Mouse (Mus musculus) heart, embryonic 14.5 days (tissue): ENCODE measurements around the gene Fgfr3. TPM values are rescaled to one million over a fixed set of nuclear protein-coding genes. Genes with fewer than 3 reads are reported as not detected.
A peak's percentile ranks its signal among the peaks of the same experiment; 100 is the strongest.

ENCODE experiments used
- ATAC-seq: fragments of 200-750 bp; cut with Nextera tagmentation; 2 replicates; pipeline ENCODE4 v1.8.0; 2017; ENCODE audit warnings: low read depth, moderate TSS enrichment; ENCODE audit not compliant: insufficient number of reproducible peaks, insufficient read depth, low FRiP score
- H3K27ac ChIP-seq, 2 experiments: fragments of 200-500 bp in 1 of 2; fragments of 300-500 bp in 1 of 2; sonication (generic) in 1 of 2; replicated peaks in 1 of 2; 2 replicates each; pipeline ENCODE4 v1.5.1; 2012 to 2014; ENCODE audit warnings: low read depth in 2 of 2, low read length in 2 of 2, control low read depth in 1 of 2, mild to moderate bottlenecking in 1 of 2, mixed read lengths in 1 of 2; ENCODE audit not compliant: control insufficient read depth in 1 of 2, insufficient read depth in 1 of 2
- H3K27me3 ChIP-seq: fragments of 300-500 bp; sonication (generic); 2 replicates; pipeline ENCODE4 v1.6.1; 2014; ENCODE audit warnings: mild to moderate bottlenecking, low read length, control low read depth; ENCODE audit not compliant: control insufficient read depth, insufficient read depth
- H3K36me3 ChIP-seq: fragments of 300-500 bp; sonication (generic); 2 replicates; pipeline ENCODE4 v1.6.1; 2014; ENCODE audit warnings: mild to moderate bottlenecking, control low read depth, low read length, mixed read lengths; ENCODE audit not compliant: control insufficient read depth, insufficient read depth
- H3K4me1 ChIP-seq, 2 experiments: fragments of 200-500 bp in 1 of 2; fragments of 300-500 bp in 1 of 2; sonication (generic) in 1 of 2; 2 replicates each; pipeline ENCODE4 v1.6.1; 2012 to 2014; ENCODE audit warnings: low read length in 2 of 2, control low read depth in 1 of 2, mixed read lengths in 1 of 2; ENCODE audit not compliant: control insufficient read depth in 2 of 2, insufficient read depth in 2 of 2
- H3K4me2 ChIP-seq: fragments of 300-500 bp; sonication (generic); 2 replicates; pipeline ENCODE4 v1.6.1; 2014; ENCODE audit warnings: mild to moderate bottlenecking, low read length
- H3K4me3 ChIP-seq, 2 experiments: fragments of 200-500 bp in 1 of 2; fragments of 300-500 bp in 1 of 2; sonication (generic) in 1 of 2; 2 replicates each; pipeline ENCODE4 v1.5.1; 2012 to 2014; ENCODE audit warnings: low read length in 2 of 2, mild to moderate bottlenecking in 2 of 2, control low read depth in 1 of 2, low read depth in 1 of 2, moderate library complexity in 1 of 2; ENCODE audit not compliant: control insufficient read depth in 1 of 2, insufficient read depth in 1 of 2
- H3K9ac ChIP-seq: fragments of 300-500 bp; sonication (generic); 2 replicates; pipeline ENCODE4 v1.6.1; 2014; ENCODE audit warnings: mild to moderate bottlenecking, low read length
- H3K9me3 ChIP-seq: fragments of 300-500 bp; sonication (generic); 2 replicates; pipeline ENCODE4 v1.6.1; 2016; ENCODE audit warnings: low read length, control low read depth; ENCODE audit not compliant: control insufficient read depth
- WGBS: fragments of 180-500 bp; shearing (Covaris S2); extraction: QIAGEN DNeasy Blood & Tissue Kit; methylation state at CpG from one replicate; pipeline ENCODE4 v1.1.7; 2014; 5-methylcytosine and 5-hydroxymethylcytosine counted together
- polyA plus RNA-seq: library from polyadenylated mRNA; unstranded; fragments of >200 nt; fragmentation: Nextera tagmentation; extraction: Ambion mirVana; gene quantifications from 2 replicates; pipeline ENCODE4 v1.2.1, GENCODE M21; 2014

The Fgfr3 gene
- polyA plus RNA-seq, 1 experiment from 2014 or later: 3.1 TPM

GRCm38 (mm10) chr5:33683897-33684652, 37.4 kb upstream of the Fgfr3 start:
- Histone ChIP-seq H3K4me2 (no peak overlapping the region), H3K4me1 (peaks cover 8 to 14% of the 10 kb centered on the region in 2 experiments), H3K27ac (no peak overlapping the region), H3K36me3 (no peaks in the 10 kb centered on the region), H3K27me3 (no peaks in the 10 kb centered on the region), H3K9ac (no peak overlapping the region), H3K4me3 (no peak overlapping the region), H3K9me3 (no peaks in the 10 kb centered on the region)
- no peak for ATAC-seq
- 44% methylated on average over 7 of the region's 7 CpGs for WGBS

DNA sequence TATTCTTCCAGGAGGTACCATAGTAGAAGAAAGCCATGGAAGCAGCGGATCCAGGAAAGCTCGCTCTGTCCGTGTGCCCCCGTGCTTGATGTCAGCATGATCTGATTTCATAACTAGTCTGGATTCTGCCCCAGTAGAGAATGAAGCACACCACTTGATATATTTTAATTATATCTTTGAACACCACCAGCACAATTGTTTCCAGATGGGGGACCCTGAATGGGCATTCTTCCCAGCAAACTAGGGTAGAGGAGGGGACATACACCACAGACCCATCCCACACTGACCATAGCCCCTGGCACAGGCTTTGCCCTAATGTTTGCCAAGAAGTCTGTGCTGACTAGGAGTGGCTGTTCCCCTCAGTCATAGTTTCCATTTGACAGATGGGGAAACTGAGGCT, 36.5 kb upstream of the Fgfr3 start:
- Histone ChIP-seq H3K9me3 (no peaks in the 10 kb centered on the region), H3K4me3 (no peak overlapping the region), H3K4me2 (no peak overlapping the region), H3K9ac (no peak overlapping the region), H3K36me3 (no peaks in the 10 kb centered on the region), H3K27ac (no peak overlapping the region), H3K27me3 (no peaks in the 10 kb centered on the region), H3K4me1 (peaks cover 15 to 21% of the 10 kb centered on the region in 2 experiments)
- WGBS: 95% methylated on average over 4 of the region's 4 CpGs
- ATAC-seq: no peak

GRCm38 (mm10) chr5:33687142-33687541, 34.3 kb upstream of the Fgfr3 start:
- WGBS: 93% methylated on average over 4 of the region's 4 CpGs
- no peak overlapping the region for H3K27ac ChIP-seq
- no peaks in the 10 kb centered on the region for H3K9me3 ChIP-seq
- no peaks in the 10 kb centered on the region for H3K27me3 ChIP-seq
- no peak overlapping the region for H3K4me2 ChIP-seq
- H3K4me3 ChIP-seq: no peak overlapping the region
- ATAC-seq: no peak
- peaks cover 20 to 23% of the 10 kb centered on the region in 2 experiments for H3K4me1 ChIP-seq
- H3K36me3 ChIP-seq: no peaks in the 10 kb centered on the region
- H3K9ac ChIP-seq: no peak overlapping the region

DNA sequence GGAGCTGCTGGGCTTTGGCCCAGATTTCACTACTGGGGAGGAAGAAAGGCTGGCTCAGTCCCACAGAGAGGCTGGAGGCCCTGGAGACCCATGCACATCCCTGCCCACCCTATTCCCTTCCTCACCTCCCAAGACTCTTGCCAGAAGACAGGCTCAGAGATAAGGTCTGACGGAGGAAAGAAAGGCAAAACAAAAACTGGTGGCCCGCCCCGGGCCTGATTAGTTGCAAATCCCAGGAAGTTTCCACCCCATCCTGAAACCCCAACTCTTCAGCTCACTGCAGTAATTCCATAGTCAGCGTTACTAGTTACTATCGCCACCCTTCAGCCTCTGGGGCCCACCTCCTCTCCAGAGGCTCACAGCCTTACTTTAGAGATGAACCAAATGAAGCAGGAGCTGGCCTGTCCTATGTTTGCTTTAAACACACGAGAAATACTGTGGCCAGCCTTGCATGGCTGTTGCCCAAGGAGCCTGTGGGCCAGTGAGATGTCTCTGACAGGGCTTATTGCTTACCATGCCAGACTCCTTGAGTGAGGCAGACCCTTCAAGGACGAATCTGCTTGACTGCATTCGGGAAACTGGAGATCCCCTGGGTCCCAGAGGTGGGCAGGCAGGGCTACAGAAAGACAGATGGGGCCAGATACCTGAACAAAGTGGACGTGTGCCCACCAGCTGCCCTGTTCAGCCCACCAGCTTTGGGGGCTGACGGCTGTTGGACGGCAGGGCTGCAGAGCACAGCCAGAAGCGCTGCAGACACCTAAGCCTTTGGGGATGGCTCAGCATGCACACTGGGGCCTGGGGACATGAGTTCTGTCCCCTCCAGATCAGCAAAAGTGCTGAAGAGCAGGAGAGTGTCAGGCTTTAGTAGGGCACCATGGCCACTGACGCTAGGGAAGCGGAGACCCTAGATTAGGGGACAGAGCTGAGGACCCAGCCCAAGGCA, 32.9 kb upstream of the Fgfr3 start:
- Histone ChIP-seq H3K4me3 (no peak overlapping the region), H3K27ac (peak overlapping the region; percentile 24; a peak in 3 of 4 replicates), H3K4me2 (no peak overlapping the region), H3K36me3 (no peaks in the 10 kb centered on the region), H3K27me3 (no peaks in the 10 kb centered on the region), H3K9ac (no peak overlapping the region), H3K4me1 (peaks cover 27 to 33% of the 10 kb centered on the region in 2 experiments), H3K9me3 (no peaks in the 10 kb centered on the region)
- ATAC-seq: no peak
- 61% methylated on average over 14 of the region's 14 CpGs for WGBS

DNA sequence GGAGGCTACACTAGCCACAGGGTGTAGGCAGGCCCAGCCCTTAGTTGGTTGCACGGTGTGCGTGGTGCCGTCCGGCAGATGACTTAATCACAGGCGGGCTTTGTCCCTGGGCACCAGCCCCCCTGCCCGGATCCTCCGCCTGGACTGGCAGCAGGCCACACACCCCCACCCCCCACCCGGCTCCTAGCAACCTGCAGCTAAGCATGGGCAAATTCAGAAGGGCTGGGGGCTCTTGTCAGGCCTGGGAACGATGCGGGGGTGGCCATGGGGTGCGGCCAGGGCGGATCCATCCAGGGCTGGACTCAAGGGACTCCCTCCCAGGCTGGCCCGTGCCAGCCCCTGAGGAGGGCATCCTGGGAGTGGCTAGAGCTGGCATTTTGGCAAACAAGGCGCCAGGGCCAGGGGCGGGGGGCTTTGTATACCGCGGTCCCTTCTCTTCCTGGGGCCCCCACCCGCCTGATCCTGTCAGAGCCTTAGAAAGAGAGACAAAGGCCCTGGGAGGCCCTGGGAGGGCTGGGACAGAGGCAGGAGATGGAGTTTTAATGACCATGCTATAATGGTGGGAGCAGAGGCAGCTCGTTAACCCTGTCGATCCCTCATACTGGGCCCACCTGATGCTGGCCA, 32.1 kb upstream of the Fgfr3 start:
- H3K27ac ChIP-seq: peak overlapping the region in 1 of 2 experiments; percentile 24; a peak in 1 of 4 replicates
- peak; percentile 31; the same call in 1 of the 2 replicates for ATAC-seq

GRCm38 (mm10) chr5:33689852-33690645, 31.4 kb upstream of the Fgfr3 start:
- H3K36me3 ChIP-seq: no peaks in the 10 kb centered on the region
- no peaks in the 10 kb centered on the region for H3K9me3 ChIP-seq
- no peak overlapping the region for H3K27ac ChIP-seq
- H3K4me3 ChIP-seq: no peak overlapping the region
- 73% methylated on average over 11 of the region's 11 CpGs for WGBS
- H3K4me2 ChIP-seq: no peak overlapping the region
- peak; percentile 19; the same call in 1 of the 2 replicates for ATAC-seq
- peaks cover 4% of the 10 kb centered on the region; the same call in 1 of the 2 replicates for H3K27me3 ChIP-seq
- peaks cover 30 to 33% of the 10 kb centered on the region in 2 experiments for H3K4me1 ChIP-seq
- H3K9ac ChIP-seq: no peak overlapping the region

More for the DNA sequence above, 32.1 kb upstream of the Fgfr3 start:
- Histone ChIP-seq H3K9me3 (no peaks in the 10 kb centered on the region), H3K36me3 (no peaks in the 10 kb centered on the region), H3K27me3 (no peaks in the 10 kb centered on the region; the same call in 1 of the 2 replicates), H3K4me2 (no peak overlapping the region), H3K4me1 (peaks cover 27 to 33% of the 10 kb centered on the region in 2 experiments), H3K9ac (no peak overlapping the region), H3K4me3 (no peak overlapping the region)
- 64% methylated on average over 19 of the region's 20 CpGs for WGBS
